Mouse (Mus musculus): ENCODE results near the gene Tpra1. TPM values are rescaled to one million over a fixed set of nuclear protein-coding genes. Genes with fewer than 3 reads are reported as not detected.

Tpra1 gene
- total RNA-seq, 1 experiment: 31.0 TPM

DNA sequence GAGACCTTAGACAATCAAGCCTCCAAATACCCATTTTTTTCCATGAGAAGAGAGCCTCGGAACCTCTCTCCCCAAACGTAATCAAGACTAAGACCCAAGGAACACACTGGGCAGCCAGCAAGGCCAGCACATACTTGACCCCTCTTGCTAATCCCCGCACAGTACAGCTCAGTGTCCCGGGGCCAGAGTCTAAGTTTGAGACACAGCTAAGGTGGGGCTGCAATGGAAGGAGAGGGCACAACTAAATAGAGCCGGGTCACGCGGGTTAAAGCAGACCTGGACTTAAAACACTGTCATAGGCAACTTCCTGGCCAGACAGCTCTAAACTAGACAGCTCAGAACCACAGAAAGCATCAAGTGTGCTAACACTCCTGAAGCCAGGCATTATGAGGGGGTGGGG lies 11.2 kb upstream of the Tpra1 start:
- no peaks in the 10 kb centered on the region for H3K9me3 ChIP-seq (ENCODE audit: control insufficient read depth, insufficient read depth, low read depth, low read length)
- peaks cover 92% of the 10 kb centered on the region for H3K36me3 ChIP-seq (ENCODE audit: control insufficient read depth, insufficient read depth, low read length, poor library complexity, severe bottlenecking)
- in situ Hi-C loops (cut with MboI; ENCODE audit: low sequenced_read_pairs in 2 of 2, unreplicated experiment in 2 of 2): loop anchor here in 1 of 2 experiments (25.0 kb wide), 1 partner anchor 979 kb away; the partner anchor contains the start of gene Hmces
- DNase-seq (ENCODE audit: low read depth, low spot score): no peak
- H3K4me3 ChIP-seq (ENCODE audit: insufficient read depth in 1 of 2, low read depth in 1 of 2, low read length in 2 of 2, poor library complexity in 1 of 2, severe bottlenecking in 1 of 2): no peak overlapping the region
- H3K9ac ChIP-seq (ENCODE audit: insufficient read depth, low read depth, low read length, poor library complexity, severe bottlenecking): no peak overlapping the region
- peaks cover 0 to 14% of the 10 kb centered on the region in 2 experiments; a peak in 2 of 4 replicates for H3K4me1 ChIP-seq (ENCODE audit: control insufficient read depth in 2 of 2, insufficient read depth in 2 of 2, low read length in 2 of 2, poor library complexity in 1 of 2)
- TF ChIP-seq HCFC1 (IDR thresholded peaks at IDR 0.05; ENCODE audit: borderline replicate concordance, insufficient read depth, low read length) (no peak), CHD2 (IDR thresholded peaks at IDR 0.05; ENCODE audit: low read depth, low read length) (no peak), ZNF384 (IDR thresholded peaks at IDR 0.05; ENCODE audit: low read depth, low read length) (no peak), MAFK (IDR thresholded peaks at IDR 0.05; ENCODE audit: insufficient read depth, low read depth, low read length) (no peak)
- H3K27ac ChIP-seq (ENCODE audit: insufficient read depth, low read depth, low read length, poor library complexity, severe bottlenecking): no peak overlapping the region

DNA sequence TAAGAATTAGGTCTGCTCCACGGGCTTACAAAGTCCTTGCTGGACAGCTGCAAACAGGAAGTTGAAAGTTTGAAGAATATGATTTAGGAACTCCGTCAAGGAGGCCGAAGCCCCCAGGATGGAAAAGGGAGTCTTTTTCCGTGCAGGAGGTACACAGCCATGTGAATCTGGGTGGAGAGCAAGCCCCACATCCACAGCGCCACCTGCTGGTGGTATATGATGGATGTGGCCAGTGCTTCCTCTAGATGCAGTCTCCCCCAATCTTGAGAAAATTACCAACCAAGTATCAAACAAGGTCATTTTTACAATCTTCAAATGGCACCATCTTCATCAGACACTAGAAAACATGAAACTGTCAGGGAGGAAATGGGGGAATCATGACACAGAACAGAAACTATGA lies 8.5 kb upstream of the Tpra1 start:
- Histone ChIP-seq H3K36me3 (ENCODE audit: control insufficient read depth, insufficient read depth, low read length, poor library complexity, severe bottlenecking) (peaks cover 77% of the 10 kb centered on the region), H3K4me3 (ENCODE audit: insufficient read depth in 1 of 2, low read depth in 1 of 2, low read length in 2 of 2, poor library complexity in 1 of 2, severe bottlenecking in 1 of 2) (0 out of 4 replicates have a peak overlapping the region, but pooled peaks of 1 of the 2 experiments have one; percentile 7), H3K27ac (ENCODE audit: insufficient read depth, low read depth, low read length, poor library complexity, severe bottlenecking) (no peak overlapping the region), H3K9ac (ENCODE audit: insufficient read depth, low read depth, low read length, poor library complexity, severe bottlenecking) (peak overlapping the region; percentile 42; the same call in 1 of the 2 replicates), H3K9me3 (ENCODE audit: control insufficient read depth, insufficient read depth, low read depth, low read length) (no peaks in the 10 kb centered on the region), H3K4me1 (ENCODE audit: control insufficient read depth in 2 of 2, insufficient read depth in 2 of 2, low read length in 2 of 2, poor library complexity in 1 of 2) (peaks cover 0 to 12% of the 10 kb centered on the region in 2 experiments; a peak in 2 of 4 replicates)
- DNase-seq (ENCODE audit: low read depth, low spot score): peak; percentile 71
- in situ Hi-C loops (cut with MboI; ENCODE audit: low sequenced_read_pairs in 2 of 2, unreplicated experiment in 2 of 2): loop anchor here in 1 of 2 experiments (25.0 kb wide), 1 partner anchor 981 kb away; the partner anchor contains the start of gene Hmces
- TF ChIP-seq CHD2 (IDR thresholded peaks at IDR 0.05; ENCODE audit: low read depth, low read length) (no peak), HCFC1 (IDR thresholded peaks at IDR 0.05; ENCODE audit: borderline replicate concordance, insufficient read depth, low read length) (no peak), ZC3H11A (IDR thresholded peaks at IDR 0.05; ENCODE audit: borderline replicate concordance, low read depth, low read length) (no peak), MAFK (IDR thresholded peaks at IDR 0.05; ENCODE audit: insufficient read depth, low read depth, low read length) (no peak), ZNF384 (IDR thresholded peaks at IDR 0.05; ENCODE audit: low read depth, low read length) (no peak)

DNA sequence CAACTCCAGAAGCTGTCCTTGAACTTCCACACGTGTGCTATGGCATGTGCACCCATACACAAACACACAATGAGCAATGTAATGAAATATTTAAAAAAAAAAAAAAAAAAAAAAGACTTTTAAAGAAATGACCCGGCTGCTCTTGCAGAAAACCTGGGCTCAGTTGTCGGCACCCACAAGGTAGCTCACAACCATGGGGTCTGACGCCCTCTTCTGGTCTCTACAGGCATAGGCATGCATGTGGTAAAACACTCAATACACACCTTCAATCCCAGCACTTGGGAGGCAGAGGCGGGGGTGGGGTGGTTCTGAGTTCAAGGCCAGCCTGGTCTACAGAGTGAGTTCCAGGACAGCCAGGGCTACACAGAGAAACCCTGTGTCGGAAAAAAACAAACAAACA lies 6.1 kb upstream of the Tpra1 start:
- peaks cover 53% of the 10 kb centered on the region for H3K36me3 ChIP-seq (ENCODE audit: control insufficient read depth, insufficient read depth, low read length, poor library complexity, severe bottlenecking)

DNA sequence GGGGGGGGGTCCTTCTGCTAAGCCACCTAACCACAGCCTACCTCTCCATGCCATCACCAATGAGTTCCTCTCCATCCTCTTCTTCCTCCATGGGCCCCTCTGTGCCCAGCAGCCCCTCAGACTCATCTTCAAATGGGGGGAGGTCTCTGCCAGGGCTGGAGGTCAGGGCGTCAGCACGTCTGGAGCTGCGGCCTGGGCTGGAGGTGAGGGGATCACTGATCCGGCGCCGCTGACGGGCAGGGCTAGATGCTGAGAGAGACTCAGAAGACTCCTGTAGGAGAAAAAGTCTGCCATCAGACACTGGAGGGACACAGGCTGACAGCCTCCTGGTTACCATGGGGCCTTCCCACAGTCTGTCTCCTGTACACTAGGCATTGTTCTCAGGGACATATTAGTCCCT lies 4.8 kb upstream of the Tpra1 start:
- no peaks in the 10 kb centered on the region for H3K9me3 ChIP-seq (ENCODE audit: control insufficient read depth, insufficient read depth, low read depth, low read length)
- DNase-seq (ENCODE audit: low read depth, low spot score): no peak
- H3K27ac ChIP-seq (ENCODE audit: insufficient read depth, low read depth, low read length, poor library complexity, severe bottlenecking): no peak overlapping the region
- peak overlapping the region; percentile 80 to 94 for H3K4me3 ChIP-seq (ENCODE audit: insufficient read depth in 1 of 2, low read depth in 1 of 2, low read length in 2 of 2, poor library complexity in 1 of 2, severe bottlenecking in 1 of 2)
- peak overlapping the region; percentile 97 for H3K9ac ChIP-seq (ENCODE audit: insufficient read depth, low read depth, low read length, poor library complexity, severe bottlenecking)
- in situ Hi-C loops (cut with MboI; ENCODE audit: low sequenced_read_pairs in 2 of 2, unreplicated experiment in 2 of 2): loop anchor here in 1 of 2 experiments (25.0 kb wide), 1 partner anchor 985 kb away; the partner anchor contains the start of gene Hmces
- peaks cover 0 to 9% of the 10 kb centered on the region in 2 experiments; a peak in 2 of 4 replicates for H3K4me1 ChIP-seq (ENCODE audit: control insufficient read depth in 2 of 2, insufficient read depth in 2 of 2, low read length in 2 of 2, poor library complexity in 1 of 2)
- peaks cover 40% of the 10 kb centered on the region for H3K36me3 ChIP-seq (ENCODE audit: control insufficient read depth, insufficient read depth, low read length, poor library complexity, severe bottlenecking)
- TF ChIP-seq MAFK (IDR thresholded peaks at IDR 0.05; ENCODE audit: insufficient read depth, low read depth, low read length) (no peak), HCFC1 (IDR thresholded peaks at IDR 0.05; ENCODE audit: borderline replicate concordance, insufficient read depth, low read length) (no peak), ZC3H11A (IDR thresholded peaks at IDR 0.05; ENCODE audit: borderline replicate concordance, low read depth, low read length) (no peak), CHD2 (IDR thresholded peaks at IDR 0.05; ENCODE audit: low read depth, low read length) (no peak), ZNF384 (IDR thresholded peaks at IDR 0.05; ENCODE audit: low read depth, low read length) (no peak)

More for the DNA sequence above, 6.1 kb upstream of the Tpra1 start:
- peaks cover 0 to 12% of the 10 kb centered on the region in 2 experiments; a peak in 2 of 4 replicates for H3K4me1 ChIP-seq (ENCODE audit: control insufficient read depth in 2 of 2, insufficient read depth in 2 of 2, low read length in 2 of 2, poor library complexity in 1 of 2)
- no peak overlapping the region for H3K27ac ChIP-seq (ENCODE audit: insufficient read depth, low read depth, low read length, poor library complexity, severe bottlenecking)
- no peak overlapping the region; the same call in 1 of the 2 replicates for H3K9ac ChIP-seq (ENCODE audit: insufficient read depth, low read depth, low read length, poor library complexity, severe bottlenecking)
- H3K4me3 ChIP-seq (ENCODE audit: insufficient read depth in 1 of 2, low read depth in 1 of 2, low read length in 2 of 2, poor library complexity in 1 of 2, severe bottlenecking in 1 of 2): peak overlapping the region; percentile 0 to 23; a peak in 1 of 4 replicates
- DNase-seq (ENCODE audit: low read depth, low spot score): peak; percentile 53
- no peak for TF ChIP-seq HCFC1 (IDR thresholded peaks at IDR 0.05; ENCODE audit: borderline replicate concordance, insufficient read depth, low read length)
- peak; percentile 73 for TF ChIP-seq ZNF384 (IDR thresholded peaks at IDR 0.05; ENCODE audit: low read depth, low read length)
- TF ChIP-seq ZC3H11A (IDR thresholded peaks at IDR 0.05; ENCODE audit: borderline replicate concordance, low read depth, low read length): no peak
- no peak for TF ChIP-seq CHD2 (IDR thresholded peaks at IDR 0.05; ENCODE audit: low read depth, low read length)
- no peak for TF ChIP-seq MAFK (IDR thresholded peaks at IDR 0.05; ENCODE audit: insufficient read depth, low read depth, low read length)
- H3K9me3 ChIP-seq (ENCODE audit: control insufficient read depth, insufficient read depth, low read depth, low read length): no peaks in the 10 kb centered on the region
- in situ Hi-C loops (cut with MboI; ENCODE audit: low sequenced_read_pairs in 2 of 2, unreplicated experiment in 2 of 2): loop anchor here in 1 of 2 experiments (25.0 kb wide), 1 partner anchor 984 kb away; the partner anchor contains the start of gene Hmces

Data from ES-E14 (cell line).